8 mouse cellular contexts compared by ENCODE assay signal in genomic region chr5:114379763-114380162, GRCm38 (mm10). TPM values are rescaled to one million over a fixed set of nuclear protein-coding genes. Genes with fewer than 3 reads are reported as not detected.
DNase-seq lines count a peak whose midpoint lies in the region; ATAC-seq and TF ChIP-seq lines count a peak whose summit lies in the region.

No protein-coding gene starts in this region.

- H3K36me3 ChIP-seq in CH12.LX (replicated peaks in 1 of 2; ENCODE audit: control insufficient read depth in 1 of 2, insufficient read depth in 1 of 2, low read length in 1 of 2): peaks cover 7 to 44% of the 10 kb centered on the region in 2 experiments
- peaks cover 13% of the 10 kb centered on the region; the same call in 1 of the 2 replicates for H3K36me3 ChIP-seq in forebrain, embryonic 14.5 days (ENCODE audit: control insufficient read depth, insufficient read depth, low read length)
- peaks cover 10% of the 10 kb centered on the region; the same call in 1 of the 2 replicates for H3K36me3 ChIP-seq in liver, embryonic 11.5 days (ENCODE audit: control insufficient read depth, insufficient read depth, low read length)
- H3K36me3 ChIP-seq in splenic B cell, adult 2 months (ENCODE audit: control insufficient read depth, insufficient read depth, low read length, poor library complexity, severe bottlenecking): no peaks in the 10 kb centered on the region

- TF ChIP-seq EP300 in CH12.LX (IDR thresholded peaks at IDR 0.05; ENCODE audit: low read length): no peak

- no peaks in the 10 kb centered on the region for H3K9me3 ChIP-seq in CH12.LX (replicated peaks; ENCODE audit: low read length)
- H3K9me3 ChIP-seq in forebrain, embryonic 14.5 days (replicated peaks; ENCODE audit: control insufficient read depth, low read length): no peaks in the 10 kb centered on the region
- no peaks in the 10 kb centered on the region for H3K9me3 ChIP-seq in liver, embryonic 11.5 days (ENCODE audit: control insufficient read depth, low read length)

- H3K4me2 ChIP-seq in CH12.LX (ENCODE audit: insufficient read depth, low read depth, poor library complexity, severe bottlenecking): peak overlapping the region; percentile 48
- peak overlapping the region; percentile 93 for H3K4me2 ChIP-seq in forebrain, embryonic 14.5 days (ENCODE audit: low read length)
- H3K4me2 ChIP-seq in liver, embryonic 11.5 days: peak overlapping the region; percentile 85

- in situ Hi-C loops in CH12.LX (cut with MboI; ENCODE audit: low pct_ligation_motif_present, low pct_unique_long_range_greater_than_20kb, low sequenced_read_pairs): loop anchor here (5.0 kb wide), 1 partner anchor 57 kb away; no protein-coding TSS in a partner anchor

- DNase-seq in heart, adult 11 months: peak; percentile 94
- DNase-seq in heart, adult 8-10 months (ENCODE audit: low spot score): no peak
- peak; percentile 27 for DNase-seq in CH12.LX (ENCODE audit: extremely low read depth)
- DNase-seq in forebrain, embryonic 14.5 days (ENCODE audit: low spot score): no peak
- no peak for DNase-seq in liver, embryonic 11.5 days (ENCODE audit: low spot score)
- DNase-seq in splenic B cell, adult 2 months (ENCODE audit: low read depth, low spot score): peak; percentile 41
- DNase-seq in layer of hippocampus, adult 9-11 months: no peak
- DNase-seq in right cerebral cortex, postnatal 25 days: no peak

- peaks cover 4 to 32% of the 10 kb centered on the region in 2 experiments for H3K4me1 ChIP-seq in CH12.LX (ENCODE audit: control insufficient read depth in 1 of 2, insufficient read depth in 2 of 2)
- peaks cover 25% of the 10 kb centered on the region for H3K4me1 ChIP-seq in forebrain, embryonic 14.5 days (ENCODE audit: control insufficient read depth, insufficient read depth, low read length)
- peaks cover 56% of the 10 kb centered on the region for H3K4me1 ChIP-seq in liver, embryonic 11.5 days (replicated peaks; ENCODE audit: control insufficient read depth, insufficient read depth, low read length)

- peak; percentile 47 for ATAC-seq in forebrain, embryonic 14.5 days
- peak; percentile 26 for ATAC-seq in liver, embryonic 11.5 days (replicated peaks; ENCODE audit: low FRiP score)

- no peak for TF ChIP-seq CTCF in CH12.LX (conservative IDR thresholded peaks at IDR 0.05 in 1 of 2, IDR thresholded peaks at IDR 0.05 in 1 of 2; ENCODE audit: low read depth in 2 of 2, low read length in 2 of 2)

- peak overlapping the region; percentile 59 for H3K9ac ChIP-seq in CH12.LX (ENCODE audit: insufficient read depth, low read depth)
- peak overlapping the region; percentile 95 for H3K9ac ChIP-seq in forebrain, embryonic 14.5 days (ENCODE audit: low read length)
- peak overlapping the region; percentile 96 for H3K9ac ChIP-seq in liver, embryonic 11.5 days (ENCODE audit: low read depth, low read length)

- no peak overlapping the region for H3K27ac ChIP-seq in CH12.LX (ENCODE audit: insufficient read depth, low read depth)
- H3K27ac ChIP-seq in forebrain, embryonic 14.5 days (ENCODE audit: low read depth, low read length): peak overlapping the region; percentile 77
- H3K27ac ChIP-seq in liver, embryonic 11.5 days (ENCODE audit: low read depth, low read length): peak overlapping the region; percentile 82

- peak overlapping the region; percentile 70 to 97 (median 92) for H3K4me3 ChIP-seq in CH12.LX (replicated peaks in 1 of 3; ENCODE audit: low read depth in 2 of 3, low read length in 2 of 3, poor library complexity in 1 of 3)
- H3K4me3 ChIP-seq in forebrain, embryonic 14.5 days (ENCODE audit: low read depth, low read length): peak overlapping the region; percentile 96
- peak overlapping the region; percentile 81 for H3K4me3 ChIP-seq in liver, embryonic 11.5 days (ENCODE audit: low read depth, low read length)

- TF ChIP-seq POLR2A in CH12.LX (IDR thresholded peaks at IDR 0.05; ENCODE audit: low read depth, low read length): no peak

- H3K79me2 ChIP-seq in CH12.LX (replicated peaks; ENCODE audit: control insufficient read depth, extremely low read depth, insufficient read depth, poor library complexity, severe bottlenecking): peaks cover 22% of the 10 kb centered on the region

- 2% methylated on average over 20 of the region's 20 CpGs for WGBS in forebrain, embryonic 14.5 days
- WGBS in liver, embryonic 11.5 days: 2% methylated on average over 20 of the region's 20 CpGs

- dilution Hi-C loops in CH12.LX (cut with MboI; ENCODE audit: extremely low pct_ligation_motif_present, extremely low pct_unique_long_range_greater_than_20kb, low sequenced_read_pairs): no loop called here

- no peaks in the 10 kb centered on the region for H3K27me3 ChIP-seq in CH12.LX (replicated peaks)
- no peaks in the 10 kb centered on the region for H3K27me3 ChIP-seq in forebrain, embryonic 14.5 days (replicated peaks; ENCODE audit: control insufficient read depth, insufficient read depth, low read length)
- H3K27me3 ChIP-seq in liver, embryonic 11.5 days (replicated peaks; ENCODE audit: control insufficient read depth, insufficient read depth, low read length): no peaks in the 10 kb centered on the region
- H3K27me3 ChIP-seq in splenic B cell, adult 2 months (ENCODE audit: control insufficient read depth, insufficient read depth, low read length, poor library complexity, severe bottlenecking): no peaks in the 10 kb centered on the region

- TF ChIP-seq RAD21 in CH12.LX (IDR thresholded peaks at IDR 0.05; ENCODE audit: low read depth, low read length): no peak

TF ChIP-seq in CH12.LX, 34 proteins besides CTCF, POLR2A, EP300 and RAD21:
- TF ChIP-seq ETS1 (conservative IDR thresholded peaks at IDR 0.05; ENCODE audit: low read depth, low read length): peak; percentile 52
- no peak for TF ChIP-seq MEF2A (IDR thresholded peaks at IDR 0.05; ENCODE audit: borderline replicate concordance, low read depth, low read length)

RNA-seq across cellular contexts. Expression of gene Kctd10, which starts 0.5 kb away (rescaled TPM):
- 10 to 100 TPM; 39.6 to 55.1 (median 44.7) TPM for total RNA-seq in heart, adult 8-10 months (2022)
- total RNA-seq in CH12.LX (2012; rRNA removed) (39.5 and 41.2 TPM in 2 replicates), CH12.LX (2014; rRNA removed) (38.0 and 39.3 TPM in 2 replicates)
- 32.6 and 37.5 TPM in 2 replicates for polyA plus RNA-seq in CH12.LX (2012; ENCODE audit: insufficient read length, low read depth)
- polyA plus RNA-seq in forebrain, embryonic 14.5 days (2014; fragmentation: Nextera tagmentation; extraction: Ambion mirVana): 87.6 and 88.4 TPM in 2 replicates
- 59.1 and 64.1 TPM in 2 replicates for polyA plus RNA-seq in liver, embryonic 11.5 days (2014; fragmentation: Nextera tagmentation; extraction: Ambion mirVana)

RNA-seq across cellular contexts. Expression of gene Ube3b, which starts 0.6 kb away (rescaled TPM):
- 100 to 1,000 TPM in 3 of 4 experiments, 10 to 100 TPM in 1; 98.7 to 113 (median 104) TPM for total RNA-seq in heart, adult 8-10 months (2022)
- total RNA-seq in CH12.LX (2012; rRNA removed): 19.9 and 22.1 TPM in 2 replicates
- total RNA-seq in CH12.LX (2014; rRNA removed): 9.5 and 11.7 TPM in 2 replicates
- 21.1 and 29.8 TPM in 2 replicates for polyA plus RNA-seq in CH12.LX (2012; ENCODE audit: insufficient read length, low read depth)
- 35.9 and 43.1 TPM in 2 replicates for polyA plus RNA-seq in forebrain, embryonic 14.5 days (2014; fragmentation: Nextera tagmentation; extraction: Ambion mirVana)
- polyA plus RNA-seq in liver, embryonic 11.5 days (2014; fragmentation: Nextera tagmentation; extraction: Ambion mirVana): 41.1 and 41.4 TPM in 2 replicates

Comparison
In these comparisons a context has a peak if more than half of its experiments do, and no peak if none do; other contexts are left out.
1. DNase-seq: peak in heart, adult 11 months (single experiment), CH12.LX (single experiment) and splenic B cell, adult 2 months (single experiment); none in heart, adult 8-10 months (single experiment), forebrain, embryonic 14.5 days (single experiment), liver, embryonic 11.5 days (single experiment), layer of hippocampus, adult 9-11 months (single experiment) and right cerebral cortex, postnatal 25 days (single experiment).
2. Peak in every context shown above with its lines, with median percentiles within 50 percentile points of each other: H3K4me2 ChIP-seq, H3K4me3 ChIP-seq and H3K9ac ChIP-seq.